Mouse (Mus musculus) liver, postnatal 0 days (tissue): ENCODE data around the gene Tagln.

Experiments
- CTCF ChIP-seq: sonication (generic); IDR thresholded peaks from 2 replicates; pipeline ENCODE4 v1.5.1; 2016; ENCODE audit warnings: antibody characterized with exemption, low read depth
- EP300 ChIP-seq: IDR thresholded peaks from 2 replicates; pipeline ENCODE4 v1.6.1; 2016; ENCODE audit warnings: antibody characterized with exemption, low read depth, mild to moderate bottlenecking

GRCm38 (mm10) chr9:45931958-45932357, 3.9 kb downstream of the Tagln start:
- TF ChIP-seq EP300 (no peak), CTCF (no peak)
